Mouse (Mus musculus) fat pad, adult 2 months (tissue): ENCODE measurements around the gene Asic2.

Source experiments
- DNase-seq: peaks from one replicate; pipeline ENCODE4 v3.0.0-alpha.2; 2011; ENCODE audit warnings: low read depth, low spot score; ENCODE audit errors: extremely low read depth

Gene Asic2

GRCm38 (mm10) chr11:80884521-80885231 lies 1083.6 kb downstream of the Asic2 start:
- no peak for DNase-seq

- no peak for DNase-seq
Observed at GRCm38 (mm10) chr11:80882229-80882810, 1085.9 kb downstream of the Asic2 start.

- DNase-seq: no peak
Observed at GRCm38 (mm10) chr11:80878026-80878425, 1090.2 kb downstream of the Asic2 start.

DNA sequence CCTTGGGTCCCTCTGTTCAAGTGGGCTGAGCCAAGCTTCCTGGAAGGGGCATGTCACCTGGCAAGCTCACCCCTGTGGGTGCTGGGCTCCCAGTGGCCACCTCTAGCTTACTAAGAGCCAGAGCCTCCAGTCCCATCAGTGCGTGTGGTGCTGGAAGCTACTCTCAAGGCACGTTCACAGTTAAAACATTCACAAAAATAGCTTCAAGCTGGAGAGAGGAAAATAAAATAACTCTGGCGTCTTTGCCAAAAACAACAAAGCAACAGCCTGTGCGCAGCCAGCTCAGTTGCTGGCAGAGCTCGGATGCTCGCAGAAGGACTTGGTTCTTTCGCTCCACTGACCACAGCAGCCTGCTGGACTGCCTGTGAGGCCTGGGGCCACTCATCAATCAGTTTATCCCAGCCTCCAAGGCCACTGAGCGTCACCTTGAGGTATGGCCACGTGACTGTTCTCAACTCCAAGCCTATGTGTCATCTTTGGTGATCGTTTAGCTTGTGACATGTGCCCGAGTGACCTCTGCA lies 1091.1 kb downstream of the Asic2 start:
- DNase-seq: no peak

DNA sequence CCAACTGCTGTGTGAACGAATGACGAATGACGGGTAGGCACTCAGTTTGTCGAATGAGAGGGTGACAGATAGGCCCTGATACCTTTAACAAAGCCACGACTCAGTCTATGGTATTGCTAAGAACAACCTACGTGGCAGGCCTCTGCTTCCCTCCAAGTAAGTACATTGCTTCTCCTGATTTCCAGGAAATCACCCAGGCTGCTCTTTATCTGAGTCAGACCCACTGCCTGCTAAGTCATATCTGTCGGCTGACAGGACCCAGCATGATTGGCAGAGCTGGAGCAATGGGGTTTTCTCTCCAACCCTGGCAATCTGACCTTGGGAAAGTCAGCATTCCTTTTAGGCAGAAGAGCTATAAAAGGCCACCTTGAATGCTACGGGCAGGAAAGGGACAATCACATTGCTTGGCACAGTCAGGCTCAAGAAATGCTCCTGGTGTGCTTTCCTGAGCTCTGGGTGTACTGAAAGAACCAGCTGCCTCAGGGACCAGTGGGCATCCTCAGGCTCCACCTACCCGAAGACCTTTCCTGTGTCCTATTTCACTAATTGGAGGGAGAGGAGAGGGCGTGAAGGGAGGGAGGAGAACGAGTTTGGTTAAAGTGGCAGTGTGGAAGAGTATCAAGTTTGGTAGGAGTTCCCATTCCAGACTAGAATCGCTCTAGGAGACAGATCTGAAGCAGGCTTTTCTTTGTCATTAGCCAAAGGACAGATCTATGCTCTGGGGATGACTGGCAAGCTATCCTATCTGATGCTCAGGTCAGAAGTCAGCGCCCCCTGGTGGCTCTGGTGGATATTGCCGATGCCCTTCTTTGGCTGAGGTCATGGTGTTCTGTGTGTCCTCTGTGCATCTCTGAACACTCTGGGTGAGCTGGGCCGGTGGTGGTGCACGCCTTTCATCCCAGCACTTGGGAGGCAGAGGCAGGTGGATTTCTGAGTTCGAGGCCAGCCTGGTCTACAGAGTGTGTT lies 1095.5 kb downstream of the Asic2 start:
- DNase-seq: no peak

GRCm38 (mm10) chr11:80868039-80868438 lies 1100.2 kb downstream of the Asic2 start:
- no peak for DNase-seq

DNA sequence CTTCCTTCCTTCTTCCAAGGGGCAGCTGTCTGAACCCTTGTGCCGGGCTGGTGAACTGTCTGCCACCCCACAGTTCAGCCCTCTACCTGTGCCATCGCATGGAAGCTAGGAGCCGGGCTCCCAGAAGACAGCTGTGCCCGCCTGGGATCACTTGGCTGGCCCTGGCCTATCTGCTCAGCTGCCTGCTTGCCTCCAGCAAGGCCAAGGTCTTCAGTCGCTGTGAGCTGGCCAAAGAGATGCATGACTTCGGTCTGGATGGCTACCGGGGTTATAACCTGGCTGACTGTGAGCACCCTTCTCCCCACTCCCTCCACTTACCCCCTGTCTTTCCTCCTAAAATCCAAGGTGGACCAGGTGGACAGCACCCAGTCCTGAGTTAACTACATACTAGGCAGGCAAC lies 1105.3 kb downstream of the Asic2 start:
- DNase-seq: no peak

GRCm38 (mm10) chr11:80858065-80858464 lies 1110.2 kb downstream of the Asic2 start, which contains the start of gene Spaca3:
Spaca3 (plus strand) TSS chr11:80858365.
- no peak for DNase-seq

DNA sequence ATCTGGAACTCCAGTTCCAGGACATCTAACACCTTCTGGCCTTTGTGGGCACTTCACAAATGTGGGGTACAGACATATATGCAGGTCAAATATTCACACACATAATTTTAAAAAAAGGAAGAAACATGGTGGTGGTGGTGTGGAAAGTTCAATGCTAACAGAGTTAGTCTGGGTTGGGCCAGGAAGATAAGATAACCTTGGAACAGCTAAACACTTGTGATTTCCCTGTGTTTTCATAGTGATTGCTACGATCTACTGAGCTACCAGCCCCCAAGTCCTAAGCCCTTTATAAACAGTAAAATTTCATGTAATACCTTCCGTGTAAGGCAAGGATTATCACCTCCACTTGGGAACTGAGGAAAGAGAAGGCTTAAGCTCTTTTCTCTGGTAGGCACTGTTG lies 1111.4 kb downstream of the Asic2 start:
- no peak for DNase-seq

DNA sequence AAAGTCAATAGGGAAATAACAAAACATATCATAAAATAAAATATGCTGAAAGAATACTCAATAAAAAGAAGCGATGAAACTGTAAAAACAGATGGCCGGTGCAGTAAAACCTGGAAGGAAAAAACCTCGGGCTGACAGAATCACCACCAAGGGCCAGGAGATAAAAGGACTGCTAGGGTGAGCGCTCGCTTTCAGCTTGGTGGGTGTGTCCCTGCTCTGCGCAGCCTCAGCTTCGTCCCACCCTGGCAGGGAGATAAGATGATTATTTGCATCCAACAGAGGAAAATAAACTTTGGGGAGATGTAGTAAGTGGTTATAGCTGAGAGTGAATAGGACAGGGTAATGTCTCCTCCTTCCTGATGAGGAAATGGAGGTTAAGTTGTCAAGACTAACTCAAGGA lies 1113.3 kb downstream of the Asic2 start:
- no peak for DNase-seq

DNA sequence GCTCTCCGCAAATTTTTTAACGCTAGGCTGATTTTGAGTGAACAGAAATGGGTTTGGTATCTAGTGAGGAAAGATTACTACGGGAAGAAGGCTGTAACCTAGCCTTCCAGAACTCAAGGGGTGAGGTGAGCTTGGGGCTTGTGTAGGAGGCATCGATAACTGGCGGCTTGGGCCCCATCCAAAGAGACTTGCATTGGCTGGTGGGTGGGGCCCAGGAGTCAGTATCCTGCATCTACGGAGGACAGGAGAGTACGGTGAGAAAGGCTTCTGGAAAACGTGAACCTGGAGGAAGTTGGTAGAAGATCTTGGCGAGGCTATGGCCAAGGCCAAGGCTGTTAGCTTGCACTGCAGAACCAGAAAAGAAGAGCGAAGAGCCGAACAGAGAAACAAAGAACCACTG lies 1113.8 kb downstream of the Asic2 start:
- no peak for DNase-seq

DNA sequence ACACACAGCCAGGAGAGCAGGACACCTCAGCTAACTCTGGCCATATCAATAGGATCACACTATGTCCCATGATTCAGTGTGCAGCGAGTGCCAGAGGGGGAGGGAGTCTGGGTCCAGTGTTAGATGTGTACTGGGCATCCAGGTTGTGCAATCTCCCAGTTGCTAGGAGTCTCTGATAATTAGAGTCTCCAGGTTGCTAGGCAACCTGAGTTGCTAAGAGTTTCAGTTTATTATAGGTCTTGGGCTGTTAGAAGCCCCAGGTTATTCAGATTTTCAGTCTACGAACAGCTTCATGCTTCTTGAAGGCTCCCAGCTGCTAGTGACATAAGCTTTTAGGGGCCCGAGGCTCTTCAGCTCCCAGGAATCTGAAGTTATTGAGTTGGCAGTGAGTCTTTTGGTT lies 1115.2 kb downstream of the Asic2 start:
- DNase-seq: no peak

DNA sequence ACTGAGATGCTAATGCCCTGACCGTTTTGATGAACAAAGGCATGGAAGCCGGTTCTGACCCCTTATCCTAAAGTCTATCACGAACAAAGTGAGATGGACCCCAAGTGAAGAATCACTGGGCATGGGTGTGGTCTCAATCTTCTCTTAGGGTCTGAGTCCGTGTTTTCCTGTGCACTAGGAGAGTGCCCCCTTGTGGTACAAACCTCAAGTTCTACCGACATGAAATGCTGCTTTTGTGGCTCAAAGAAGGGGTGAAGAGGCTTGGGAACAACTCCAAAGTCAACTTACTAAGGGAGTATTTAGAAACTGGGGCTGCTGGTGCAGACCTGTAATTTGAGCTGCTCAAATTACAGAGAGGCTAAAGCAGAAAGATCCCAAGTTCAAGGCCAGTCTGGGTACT lies 1116.4 kb downstream of the Asic2 start:
- DNase-seq: no peak

- DNase-seq: no peak
Observed at GRCm38 (mm10) chr11:80848131-80848530, 1120.1 kb downstream of the Asic2 start.

GRCm38 (mm10) chr11:80846115-80846514 lies 1122.1 kb downstream of the Asic2 start:
- DNase-seq: no peak

DNA sequence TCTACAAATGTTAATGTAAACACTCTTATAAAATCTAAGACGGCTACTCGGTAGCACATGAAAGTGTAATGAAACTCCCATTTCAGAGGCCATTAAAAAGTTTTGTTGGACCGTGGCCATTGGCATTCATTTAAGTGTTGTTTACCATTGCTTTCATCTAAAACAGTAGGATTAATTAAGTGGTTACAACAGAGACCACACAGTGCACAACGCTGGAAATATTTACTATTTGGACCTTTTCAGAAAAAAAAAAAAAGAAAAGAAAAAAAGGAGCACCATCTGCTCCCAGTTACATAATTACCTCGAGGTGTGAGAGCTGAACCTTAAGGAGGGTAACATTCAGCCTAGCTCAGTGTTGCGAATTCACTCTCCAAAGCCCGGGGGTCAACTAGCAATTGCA lies 1122.8 kb downstream of the Asic2 start:
- no peak for DNase-seq

DNA sequence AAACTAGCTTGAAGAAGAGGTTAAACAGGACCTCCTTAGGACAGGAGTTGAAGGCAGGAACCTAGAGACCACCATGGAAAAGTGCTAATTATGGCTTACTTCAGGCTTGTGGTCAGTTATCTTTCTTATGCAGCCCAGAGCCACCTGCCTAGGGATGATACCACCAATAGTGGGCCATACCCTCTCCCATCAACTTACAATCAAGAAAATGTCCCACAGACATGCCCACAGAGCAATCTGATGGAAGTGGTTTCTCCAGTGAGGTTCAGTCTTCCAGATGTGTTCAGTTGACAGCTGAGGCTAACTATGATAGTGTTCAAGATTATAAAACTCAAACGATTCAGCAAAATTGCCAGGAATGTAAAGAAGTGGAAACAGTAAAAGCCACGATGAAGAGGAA lies 1124.8 kb downstream of the Asic2 start:
- DNase-seq: no peak

DNA sequence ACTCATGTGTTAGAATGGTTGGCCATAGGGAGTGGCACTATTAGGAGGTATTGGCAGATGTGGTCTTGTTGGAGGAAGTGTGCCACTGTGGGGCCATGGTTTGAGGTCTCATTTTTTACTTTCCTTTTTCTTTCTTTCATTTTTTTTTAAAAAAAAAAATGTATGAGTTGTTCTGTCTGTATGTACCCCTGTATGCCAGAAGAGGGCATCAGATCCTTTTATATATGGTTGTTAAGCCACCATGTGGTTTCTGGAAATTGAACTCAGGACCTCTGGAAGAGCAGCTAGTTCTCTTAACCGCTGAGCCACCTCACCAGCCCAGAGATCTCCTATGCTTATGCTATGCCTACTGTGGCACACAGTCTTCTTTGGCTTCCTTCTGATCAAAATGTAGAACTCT lies 1129.5 kb downstream of the Asic2 start:
- no peak for DNase-seq

- no peak for DNase-seq
Observed at GRCm38 (mm10) chr11:80835841-80836240, 1132.4 kb downstream of the Asic2 start.

- DNase-seq: no peak
Observed at GRCm38 (mm10) chr11:80835395-80835794, 1132.9 kb downstream of the Asic2 start.
